Mouse (Mus musculus) ES-Bruce4 (cell line): ENCODE results near the gene Lpp. TPM values are rescaled to one million over a fixed set of nuclear protein-coding genes. Genes with fewer than 3 reads are reported as not detected.

Experiments
- H3K27ac ChIP-seq: 2 replicates; pipeline ENCODE4 v1.5.1; 2012; ENCODE audit warnings: low read length, inconsistent platforms; ENCODE audit not compliant: insufficient read depth
- H3K27me3 ChIP-seq: 2 replicates; pipeline ENCODE4 v1.6.1; 2012; ENCODE audit warnings: mild to moderate bottlenecking, low read length, inconsistent platforms; ENCODE audit not compliant: control insufficient read depth, poor library complexity, insufficient read depth, severe bottlenecking
- H3K36me3 ChIP-seq: 2 replicates; pipeline ENCODE4 v1.6.1; 2012; ENCODE audit warnings: inconsistent platforms, mild to moderate bottlenecking, low read length, moderate library complexity; ENCODE audit not compliant: control insufficient read depth, poor library complexity, insufficient read depth, severe bottlenecking
- H3K4me1 ChIP-seq: one replicate; pipeline ENCODE4 v1.8.1; 2011; ENCODE audit warnings: low read length; ENCODE audit not compliant: control insufficient read depth, insufficient read depth
- H3K4me3 ChIP-seq: 2 replicates; pipeline ENCODE4 v1.5.1; 2011; ENCODE audit warnings: low read depth, mild to moderate bottlenecking, low read length
- H3K9ac ChIP-seq: 2 replicates; pipeline ENCODE4 v1.6.1; 2012; ENCODE audit warnings: low read depth, mild to moderate bottlenecking, inconsistent platforms; ENCODE audit not compliant: poor library complexity, severe bottlenecking
- H3K9me3 ChIP-seq: replicated peaks from 2 replicates; pipeline ENCODE4 v1.6.1; 2012; ENCODE audit warnings: mild to moderate bottlenecking, low read length, inconsistent platforms; ENCODE audit not compliant: control insufficient read depth, poor library complexity, insufficient read depth, severe bottlenecking
- CTCF ChIP-seq: IDR thresholded peaks from one replicate; pipeline ENCODE4 v1.8.1; 2011; ENCODE audit warnings: low read depth, low read length
- EP300 ChIP-seq: IDR thresholded peaks from 2 replicates; pipeline ENCODE4 v1.6.1; 2011; ENCODE audit warnings: low read depth, low read length; ENCODE audit not compliant: insufficient read depth
- POLR2A ChIP-seq: IDR thresholded peaks from one replicate; pipeline ENCODE4 v1.8.1; 2011; ENCODE audit warnings: low read length; ENCODE audit not compliant: insufficient read depth
- polyA plus RNA-seq: library from polyadenylated mRNA; stranded (reverse); fragments of >200 nt; gene quantifications from 2 replicates; pipeline ENCODE4 v1.2.4, GENCODE M21; 2011; ENCODE audit warnings: low read depth; ENCODE audit not compliant: missing spikeins, insufficient read depth, insufficient read length

Lpp gene
- polyA plus RNA-seq, 1 experiment, result 48.5 TPM

DNA sequence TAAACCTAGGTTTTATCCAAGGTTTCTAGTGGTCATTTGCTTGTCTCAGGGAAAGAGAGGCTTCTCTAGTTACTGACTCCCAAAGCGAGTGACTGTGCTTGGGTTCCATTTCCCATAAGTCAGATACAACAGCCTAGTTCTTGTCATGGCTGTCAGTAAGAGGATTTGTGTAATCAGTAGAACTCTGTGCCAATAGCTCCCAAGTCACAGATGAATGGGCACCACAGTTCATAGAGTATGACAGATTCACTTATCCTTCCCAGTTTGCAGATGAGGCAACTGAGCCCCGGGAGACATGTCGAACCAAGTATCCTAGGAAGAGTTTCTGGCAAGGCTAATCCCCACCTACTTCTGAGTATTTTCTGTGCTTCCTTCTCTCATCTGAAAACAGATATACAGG is 556.0 kb downstream of the Lpp start:
- TF ChIP-seq EP300 (no peak), POLR2A (no peak), CTCF (no peak)
- Histone ChIP-seq H3K9me3 (no peaks in the 10 kb centered on the region), H3K4me3 (no peak overlapping the region), H3K9ac (no peak overlapping the region), H3K27ac (no peak overlapping the region), H3K27me3 (no peaks in the 10 kb centered on the region), H3K36me3 (no peaks in the 10 kb centered on the region), H3K4me1 (no peaks in the 10 kb centered on the region)

- H3K4me1 ChIP-seq, result no peaks in the 10 kb centered on the region
These were observed 556.9 kb downstream of the Lpp start for GRCm38 (mm10) chr16:24950112-24950743.

DNA sequence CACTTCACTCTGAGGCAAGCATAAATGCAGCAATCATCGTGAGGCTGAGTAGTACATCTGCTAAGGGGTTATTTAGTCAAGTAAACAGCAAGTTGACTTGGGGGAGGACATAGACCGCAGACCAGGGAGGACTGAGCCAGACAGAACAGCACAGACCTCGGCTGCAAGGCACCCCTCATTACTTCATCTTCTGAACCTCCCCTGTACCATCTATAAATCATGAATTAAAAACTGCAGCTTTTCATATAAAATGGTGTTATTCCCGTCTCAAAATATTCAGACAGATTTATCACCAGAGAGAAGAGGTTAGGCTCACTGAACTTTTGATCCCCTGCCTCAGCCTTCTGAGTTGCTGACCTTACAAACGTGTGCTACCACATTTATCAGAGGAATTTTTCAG is 558.6 kb downstream of the Lpp start:
- H3K9ac ChIP-seq, result no peak overlapping the region
- no peak overlapping the region for H3K27ac ChIP-seq
- H3K36me3 ChIP-seq, result no peaks in the 10 kb centered on the region
- H3K9me3 ChIP-seq, result no peaks in the 10 kb centered on the region
- TF ChIP-seq POLR2A (no peak), CTCF (no peak), EP300 (no peak)
- no peaks in the 10 kb centered on the region for H3K4me1 ChIP-seq
- no peaks in the 10 kb centered on the region for H3K27me3 ChIP-seq
- no peak overlapping the region for H3K4me3 ChIP-seq

More at GRCm38 (mm10) chr16:24950112-24950743, 556.9 kb downstream of the Lpp start:
- no peaks in the 10 kb centered on the region for H3K27me3 ChIP-seq
- no peak overlapping the region for H3K27ac ChIP-seq
- no peaks in the 10 kb centered on the region for H3K9me3 ChIP-seq
- no peak overlapping the region for H3K9ac ChIP-seq
- H3K4me3 ChIP-seq, result no peak overlapping the region
- TF ChIP-seq POLR2A (no peak), CTCF (no peak), EP300 (no peak)
- no peaks in the 10 kb centered on the region for H3K36me3 ChIP-seq

DNA sequence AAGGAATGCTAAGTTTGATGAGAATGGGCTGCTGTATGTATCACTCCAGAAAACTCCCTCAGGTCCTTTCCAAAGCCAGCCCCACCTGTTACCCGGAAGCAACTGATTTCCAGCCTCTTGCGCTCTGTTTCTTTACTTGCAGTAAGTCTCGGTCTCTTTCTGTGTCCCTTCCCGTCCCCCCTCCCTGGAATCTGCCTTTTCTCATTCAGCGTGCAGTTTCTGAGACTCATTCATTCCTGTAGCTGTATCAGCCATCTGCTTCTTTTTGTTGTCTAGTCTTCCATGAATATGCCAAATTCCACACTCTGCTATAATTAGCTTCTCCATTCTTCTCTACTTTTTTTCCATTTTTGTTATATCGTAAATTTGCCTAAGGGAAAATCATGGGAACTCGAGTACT is 561.7 kb downstream of the Lpp start:
- no peaks in the 10 kb centered on the region for H3K4me1 ChIP-seq
- H3K9ac ChIP-seq, result no peak overlapping the region
- H3K4me3 ChIP-seq, result no peak overlapping the region
- no peaks in the 10 kb centered on the region for H3K9me3 ChIP-seq
- no peak overlapping the region for H3K27ac ChIP-seq
- TF ChIP-seq EP300 (peak; percentile 51; the same call in 1 of the 2 replicates), CTCF (no peak)
- no peaks in the 10 kb centered on the region for H3K27me3 ChIP-seq
- H3K36me3 ChIP-seq, result no peaks in the 10 kb centered on the region

DNA sequence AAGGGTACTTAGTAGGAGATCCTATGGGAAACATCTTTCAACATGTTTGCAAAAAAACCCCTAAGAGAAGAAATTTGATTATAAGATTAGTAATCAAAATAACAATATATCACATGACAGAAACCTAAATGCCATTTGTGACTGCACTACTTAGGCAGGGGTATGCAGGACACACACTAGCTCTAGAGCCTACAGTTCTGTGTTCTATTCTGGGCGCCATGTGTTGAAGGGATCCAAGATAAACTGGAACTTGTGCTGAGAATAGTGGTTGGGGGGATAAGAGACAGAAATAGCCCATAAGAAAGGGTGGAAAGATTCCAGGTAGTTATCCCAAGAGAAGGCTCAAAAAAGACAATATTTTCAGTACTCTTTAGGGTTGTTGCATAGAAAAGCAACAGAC is 565.4 kb downstream of the Lpp start:
- H3K4me3 ChIP-seq, result no peak overlapping the region
- H3K9me3 ChIP-seq, result no peaks in the 10 kb centered on the region
- H3K9ac ChIP-seq, result no peak overlapping the region
- H3K36me3 ChIP-seq, result no peaks in the 10 kb centered on the region
- no peak overlapping the region for H3K27ac ChIP-seq
- TF ChIP-seq POLR2A, result no peak
- no peak for TF ChIP-seq EP300
- TF ChIP-seq CTCF, result no peak
- no peaks in the 10 kb centered on the region for H3K4me1 ChIP-seq
- no peaks in the 10 kb centered on the region for H3K27me3 ChIP-seq

- Histone ChIP-seq H3K4me3 (no peak overlapping the region), H3K4me1 (no peaks in the 10 kb centered on the region), H3K27me3 (no peaks in the 10 kb centered on the region), H3K9me3 (no peaks in the 10 kb centered on the region), H3K27ac (no peak overlapping the region), H3K9ac (no peak overlapping the region), H3K36me3 (no peaks in the 10 kb centered on the region)
- no peak for TF ChIP-seq EP300
- no peak for TF ChIP-seq POLR2A
- no peak for TF ChIP-seq CTCF
These were observed 567.8 kb downstream of the Lpp start for GRCm38 (mm10) chr16:24960901-24961806.
